Mouse (Mus musculus): Measurements from ENCODE around the gene Cpsf6.

Gene Cpsf6

DNA sequence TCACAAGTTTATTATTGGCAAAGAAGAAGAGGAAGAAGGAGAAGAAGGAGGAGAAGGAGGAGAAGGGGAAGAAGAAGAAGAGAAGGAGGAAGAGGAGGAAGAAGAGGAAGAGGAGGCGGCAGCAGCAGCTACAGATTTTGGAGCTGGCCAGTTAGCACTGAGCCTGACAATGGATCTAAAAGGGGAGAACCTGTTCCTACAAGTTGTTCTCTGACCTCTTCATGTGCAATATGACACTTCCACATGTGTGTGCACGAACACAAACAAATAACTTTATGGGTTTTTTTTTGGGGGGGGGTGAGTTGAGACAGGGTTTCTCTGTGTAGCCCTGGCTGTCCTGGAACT, 5.2 kb upstream of the Cpsf6 start:
- no peak for DNase-seq (ENCODE audit: low spot score)

DNA sequence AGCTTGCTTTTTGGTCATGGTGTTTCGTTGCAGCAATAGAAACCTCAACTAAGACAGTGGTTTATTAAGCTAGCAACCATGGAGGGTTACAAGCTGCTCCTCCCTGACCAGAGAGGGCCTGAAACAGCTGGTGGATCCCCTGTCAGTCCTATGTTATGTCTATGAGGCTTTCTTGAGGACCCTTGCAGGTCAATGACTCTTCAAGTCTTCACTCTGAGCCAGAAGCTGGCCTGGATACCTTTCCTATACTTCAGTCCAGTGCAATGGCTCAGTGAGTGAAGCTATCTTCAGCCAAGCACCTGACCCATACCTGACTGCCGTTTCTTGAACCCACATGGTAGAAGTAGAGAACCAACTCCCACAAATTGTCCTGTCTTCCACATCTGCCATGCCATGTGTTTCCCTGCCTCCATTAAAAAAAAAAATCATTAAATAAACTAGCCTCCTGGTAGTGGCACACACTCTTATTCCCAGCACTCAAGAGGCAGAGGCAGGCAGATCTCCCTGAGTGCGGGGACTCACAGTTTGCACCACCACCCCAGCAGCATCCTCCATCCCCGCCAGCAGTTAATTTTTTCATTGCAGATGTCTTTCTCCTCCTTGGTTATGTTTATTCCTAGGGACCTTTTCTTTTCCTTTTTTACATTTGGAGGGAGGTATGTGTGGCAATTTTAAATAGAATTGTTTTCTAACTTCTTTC, 4.7 kb upstream of the Cpsf6 start:
- DNase-seq (ENCODE audit: low spot score): no peak

GRCm38 (mm10) chr10:117383941-117384340, 4.1 kb upstream of the Cpsf6 start:
- DNase-seq (ENCODE audit: low spot score): no peak

GRCm38 (mm10) chr10:117382996-117383550, 3.3 kb upstream of the Cpsf6 start:
- DNase-seq (ENCODE audit: low spot score): no peak

DNA sequence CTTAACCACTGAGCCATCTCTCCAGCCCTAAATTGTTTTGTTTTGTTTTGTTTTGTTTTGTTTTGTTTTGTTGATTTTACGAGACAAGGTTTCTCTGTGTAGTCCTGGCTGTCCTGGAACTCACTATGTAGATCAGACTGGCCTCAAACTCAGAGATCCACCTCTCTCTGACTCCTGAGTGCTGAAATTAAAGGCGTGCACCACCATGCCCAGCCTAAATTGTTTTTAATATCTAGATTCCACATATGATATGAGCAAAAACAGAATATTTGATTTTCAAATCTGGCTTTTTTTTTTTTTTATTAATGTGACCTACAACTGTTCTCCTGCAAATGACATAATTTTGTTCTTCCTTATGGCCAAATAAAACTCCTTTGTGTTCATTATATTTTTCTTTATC, 2.3 kb upstream of the Cpsf6 start:
- DNase-seq (ENCODE audit: low spot score): no peak

GRCm38 (mm10) chr10:117380721-117381570, 1.1 kb upstream of the Cpsf6 start:
- no peak for DNase-seq (ENCODE audit: low spot score)

DNA sequence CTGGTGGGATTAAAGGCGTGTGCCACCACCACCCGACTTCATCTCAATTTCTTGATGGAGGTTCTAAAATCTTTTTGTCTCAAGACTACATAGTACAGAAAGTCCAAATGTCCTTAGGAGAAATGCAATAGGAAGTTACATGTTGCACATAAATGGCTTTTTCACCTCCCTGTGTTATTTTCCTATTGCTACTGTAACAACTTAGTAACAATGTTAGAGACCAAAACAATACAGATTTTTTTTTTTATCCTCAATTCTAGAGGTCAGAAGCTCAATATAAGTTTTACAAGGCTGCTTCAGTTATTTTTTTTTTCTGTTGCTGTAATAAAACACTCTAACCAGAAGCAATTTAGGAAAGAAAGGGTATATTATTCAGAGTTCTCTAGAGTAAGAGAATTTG, 374 bp downstream of the Cpsf6 start:
- DNase-seq (ENCODE audit: low spot score): no peak

GRCm38 (mm10) chr10:117378642-117379041, 1.2 kb downstream of the Cpsf6 start:
- no peak for DNase-seq (ENCODE audit: low spot score)

DNA sequence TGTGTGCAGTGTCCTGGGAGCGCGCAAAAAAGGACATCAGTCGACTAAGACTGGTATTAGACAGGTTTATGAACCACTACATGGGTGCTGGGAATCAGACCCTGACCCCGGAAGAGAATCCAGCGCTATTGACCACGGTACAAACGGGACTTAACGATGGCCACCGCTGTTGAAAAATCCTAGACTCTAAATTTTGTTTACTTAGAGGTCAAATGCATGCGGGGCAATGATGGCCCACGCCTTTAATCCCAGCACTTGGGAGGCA, 1.6 kb downstream of the Cpsf6 start:
- no peak for DNase-seq (ENCODE audit: low spot score)

DNA sequence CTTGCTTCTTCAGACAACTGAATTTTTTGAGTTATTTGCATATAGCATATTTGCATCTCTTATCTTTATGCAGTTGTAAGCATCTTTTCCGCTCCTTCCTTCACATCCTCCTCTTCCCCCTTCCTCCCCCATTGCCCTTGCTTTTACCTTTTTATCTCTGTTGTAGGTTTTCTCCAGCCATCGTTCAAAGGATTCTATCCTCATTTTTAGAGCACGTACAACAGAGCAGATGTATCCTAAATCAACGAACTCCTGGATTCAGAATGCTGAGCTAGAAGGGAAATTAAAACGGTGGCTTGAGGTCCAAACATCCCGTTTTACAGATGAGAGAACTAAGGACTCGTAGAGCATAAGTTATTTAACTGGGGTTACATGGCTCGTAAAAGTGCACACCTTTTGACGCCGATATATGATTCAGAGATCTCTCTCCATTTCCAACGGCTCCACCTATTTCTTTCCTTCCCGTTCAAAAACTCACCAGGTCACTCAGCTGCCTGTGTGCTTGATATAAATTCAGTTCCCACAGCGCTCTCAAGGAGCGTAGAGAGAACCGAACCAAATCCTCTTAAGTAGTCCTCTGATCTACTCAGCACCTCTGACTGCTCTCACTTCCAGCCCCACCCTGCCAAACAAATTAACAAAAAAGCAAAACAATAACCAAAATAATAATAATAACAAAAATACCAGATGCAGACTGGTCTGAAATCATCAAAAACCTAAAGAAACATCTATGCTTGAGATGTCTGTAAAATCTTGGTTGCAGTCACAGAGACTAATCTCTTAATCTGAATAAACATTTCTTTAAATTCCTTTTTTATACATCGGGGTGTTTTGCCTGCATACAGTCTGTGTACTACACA, 2.2 kb downstream of the Cpsf6 start:
- DNase-seq (ENCODE audit: low spot score): no peak

DNA sequence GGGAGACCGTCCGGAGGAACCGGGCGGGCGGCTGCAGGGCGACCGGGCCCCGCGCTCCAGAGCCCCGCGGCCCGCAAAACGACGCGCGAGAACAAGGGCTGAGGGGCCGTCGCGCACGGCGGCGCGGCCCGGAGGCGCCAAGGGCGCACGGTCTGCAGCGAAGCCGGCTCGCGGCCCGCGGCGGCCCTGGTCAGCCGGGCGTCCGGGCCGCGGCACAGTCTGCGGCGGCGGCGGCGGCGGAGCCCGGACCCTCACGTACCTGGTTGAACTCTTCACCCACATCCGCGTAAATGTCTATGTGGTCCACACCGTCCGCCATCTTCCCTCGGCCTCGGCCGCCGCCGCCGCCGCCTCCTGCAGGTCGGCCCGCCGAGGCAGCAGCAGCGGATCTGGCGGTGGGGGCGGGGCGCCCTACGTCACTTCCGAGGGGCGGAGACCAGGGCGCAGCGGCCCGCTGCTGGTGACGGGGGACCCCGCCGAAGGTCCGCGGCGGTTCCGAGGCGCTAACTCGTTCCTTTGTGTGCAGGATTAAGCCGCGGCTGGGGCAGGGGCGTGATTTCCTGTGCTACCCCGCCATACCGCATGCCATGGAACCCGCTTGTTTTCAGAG, 3.1 kb downstream of the Cpsf6 start:
- DNase-seq (ENCODE audit: low spot score): peak; percentile 93

DNA sequence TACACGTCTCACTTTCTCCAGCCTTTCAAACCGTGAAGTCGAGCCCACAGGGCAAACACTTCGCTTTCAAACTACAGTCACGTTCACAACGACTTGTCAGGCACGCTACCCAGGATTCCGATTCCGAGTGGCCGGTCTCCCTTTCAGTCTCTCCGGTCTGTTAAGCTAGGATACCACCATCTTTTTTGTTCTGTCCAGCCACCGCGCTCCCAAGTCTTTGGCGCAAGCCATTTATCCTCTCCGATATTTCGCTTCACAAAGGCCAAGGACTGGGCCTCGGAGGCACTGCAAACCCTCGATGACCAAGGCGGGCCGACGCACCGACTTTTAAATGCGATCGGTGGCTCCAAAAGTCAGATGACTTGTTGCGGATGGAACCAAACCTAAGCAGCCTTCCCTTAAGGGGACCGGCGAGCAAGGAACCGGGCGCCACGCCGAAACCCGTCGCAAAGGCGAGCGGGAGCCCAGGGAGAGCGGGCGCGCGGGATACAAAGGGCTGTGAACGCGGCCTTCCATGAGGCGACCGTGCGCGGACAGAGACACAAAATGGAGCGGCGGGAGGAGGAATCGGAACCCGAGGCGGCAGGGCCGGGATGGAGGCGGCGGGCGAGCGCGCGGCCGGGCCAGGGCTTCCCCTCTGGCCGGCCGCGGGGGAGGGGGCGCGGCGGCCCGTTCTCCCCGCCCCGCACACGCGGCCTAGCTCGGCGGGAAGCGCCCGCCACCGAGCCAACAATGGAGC, 3.8 kb downstream of the Cpsf6 start:
- peak; percentile 41 for DNase-seq (ENCODE audit: low spot score)

DNA sequence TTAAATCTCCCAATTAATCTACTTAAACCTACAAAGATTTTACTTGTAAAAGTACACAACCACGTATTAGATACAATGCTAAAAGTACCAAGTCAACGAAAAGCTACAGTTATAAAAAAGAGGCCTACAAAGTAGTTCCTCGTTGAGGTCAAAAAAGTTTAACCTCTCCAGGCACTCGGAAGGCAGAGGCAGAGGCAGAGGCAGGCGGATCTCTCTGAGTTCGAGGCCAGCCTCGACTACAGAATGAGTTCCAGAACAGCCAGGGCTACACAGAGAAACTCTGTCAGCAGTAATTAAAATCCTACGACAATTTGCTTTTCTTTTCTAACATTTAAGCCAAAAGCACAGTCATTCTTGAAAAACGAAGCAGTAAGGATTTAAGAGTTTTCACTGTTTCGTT, 4.7 kb downstream of the Cpsf6 start:
- no peak for DNase-seq (ENCODE audit: low spot score)

DNA sequence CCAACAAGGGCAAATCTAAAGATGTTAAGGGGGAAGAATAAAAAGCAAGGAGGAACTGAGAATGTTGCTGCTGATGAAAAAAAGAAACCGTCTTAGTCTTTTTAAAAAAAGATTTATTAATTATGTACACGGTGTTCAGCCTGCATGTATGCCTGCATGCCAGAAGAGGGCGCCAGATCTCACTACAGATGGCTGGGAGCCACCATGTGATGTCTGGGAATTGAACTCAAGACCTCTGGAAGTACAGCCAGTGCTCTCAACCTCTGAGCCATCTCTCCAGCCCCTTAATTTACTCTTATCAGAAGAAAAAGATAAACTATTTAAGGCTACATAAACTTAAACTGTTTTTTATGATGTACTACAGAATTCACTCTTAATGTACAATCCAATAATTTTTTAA, 16.7 kb downstream of the Cpsf6 start:
- DNase-seq (ENCODE audit: low spot score): no peak

DNA sequence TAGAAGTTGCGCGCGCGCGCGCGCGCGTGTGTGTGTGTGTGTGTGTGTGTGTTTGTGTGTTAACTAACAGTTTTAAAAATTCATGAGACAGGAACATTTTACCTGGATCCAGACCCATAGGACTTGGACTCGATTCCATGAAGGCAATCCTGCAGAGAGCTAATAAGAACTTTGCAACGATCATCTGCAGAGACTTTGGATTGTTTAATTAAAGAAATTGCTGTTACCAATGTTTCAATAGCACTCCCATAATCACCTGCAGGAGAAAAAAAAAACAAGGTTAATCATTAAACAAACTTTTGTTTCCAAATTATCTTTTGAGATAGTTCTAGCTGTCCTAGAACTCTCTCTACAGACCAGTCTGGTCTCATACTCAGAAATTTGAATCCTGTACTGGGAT, 20.9 kb downstream of the Cpsf6 start:
- no peak for DNase-seq (ENCODE audit: low spot score)

DNA sequence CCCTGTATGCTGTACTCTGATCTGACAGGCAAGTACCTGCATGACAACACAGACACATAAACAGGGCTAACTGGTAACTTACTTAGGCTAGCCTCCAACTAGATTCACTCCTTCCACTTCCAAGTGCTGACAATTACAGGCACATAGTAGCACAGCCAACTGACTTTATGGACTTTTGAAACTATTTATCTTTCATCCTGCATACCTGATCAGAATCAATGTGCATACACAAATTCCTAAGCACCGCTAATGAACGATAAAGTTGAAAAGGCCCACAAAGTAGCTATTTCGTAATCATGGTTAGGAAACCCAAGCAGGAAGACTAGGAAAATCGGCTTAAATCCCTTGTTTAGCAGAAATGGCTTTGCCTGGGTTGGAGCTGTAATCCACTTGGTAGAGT, 36.8 kb downstream of the Cpsf6 start:
- no peak for DNase-seq (ENCODE audit: low spot score)

DNA sequence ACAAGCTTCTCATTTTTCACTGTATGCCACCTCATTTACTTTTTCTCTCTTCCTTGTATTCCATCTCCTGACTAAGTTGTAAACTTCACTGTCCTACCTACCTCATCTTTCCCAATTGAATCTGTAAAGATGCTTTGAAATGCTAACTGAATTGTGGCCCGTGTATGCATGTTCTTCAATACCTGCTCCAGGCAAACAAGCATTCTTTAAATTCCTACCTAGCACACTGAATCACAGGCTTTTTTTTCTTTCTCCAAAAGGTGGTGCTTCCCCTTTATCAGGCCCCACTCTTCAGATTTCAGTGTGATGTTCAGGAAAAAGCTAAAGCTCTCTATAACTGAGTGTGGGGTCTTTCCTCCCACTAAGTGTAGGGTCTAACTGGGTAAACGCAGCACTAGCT, 37.4 kb downstream of the Cpsf6 start:
- DNase-seq (ENCODE audit: low spot score): no peak

GRCm38 (mm10) chr10:117341029-117341428, 38.8 kb downstream of the Cpsf6 start:
- no peak for DNase-seq (ENCODE audit: low spot score)

DNA sequence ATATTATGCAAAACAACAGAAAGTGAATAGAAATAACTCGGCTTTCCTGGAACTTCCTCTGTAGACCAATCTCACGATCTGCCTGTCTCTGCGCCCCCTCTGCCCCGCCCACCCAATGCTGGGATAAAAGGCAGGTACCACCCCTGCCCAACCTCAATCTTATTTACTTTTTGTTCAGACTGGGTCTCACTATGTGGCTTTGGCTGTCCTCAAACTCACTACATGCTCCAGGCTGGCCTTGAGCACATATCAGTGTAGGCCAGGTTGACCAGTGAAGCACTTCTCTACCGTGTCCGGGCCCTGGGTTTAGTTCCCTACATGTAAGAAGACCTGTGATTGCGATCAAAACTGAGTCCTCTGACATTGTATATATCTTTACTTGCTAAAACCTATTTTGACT, 40.6 kb downstream of the Cpsf6 start:
- DNase-seq (ENCODE audit: low spot score): no peak

- DNase-seq (ENCODE audit: low spot score): no peak
These were observed 41.9 kb downstream of the Cpsf6 start for GRCm38 (mm10) chr10:117337946-117338345.

DNA sequence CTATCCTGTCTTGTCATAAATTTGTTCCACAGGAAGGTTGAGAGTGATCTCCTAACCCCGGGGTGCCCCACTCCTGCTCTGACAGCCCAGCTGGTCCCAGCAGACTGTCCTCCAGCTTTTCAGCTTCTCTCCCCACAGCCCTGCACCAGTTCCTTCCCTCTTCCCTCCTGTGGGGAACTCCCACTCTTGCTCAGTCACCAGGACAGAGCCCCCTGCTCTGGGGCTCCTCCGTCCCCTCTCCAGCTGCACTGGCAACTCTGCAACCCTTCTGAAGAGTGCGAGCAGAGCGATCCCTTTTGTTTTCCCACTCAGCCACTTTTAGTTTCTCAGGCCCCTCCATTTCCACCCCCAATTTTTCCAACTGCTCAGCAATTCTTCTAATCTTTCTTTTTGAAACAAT, 44.2 kb downstream of the Cpsf6 start:
- no peak for DNase-seq (ENCODE audit: low spot score)

DNA sequence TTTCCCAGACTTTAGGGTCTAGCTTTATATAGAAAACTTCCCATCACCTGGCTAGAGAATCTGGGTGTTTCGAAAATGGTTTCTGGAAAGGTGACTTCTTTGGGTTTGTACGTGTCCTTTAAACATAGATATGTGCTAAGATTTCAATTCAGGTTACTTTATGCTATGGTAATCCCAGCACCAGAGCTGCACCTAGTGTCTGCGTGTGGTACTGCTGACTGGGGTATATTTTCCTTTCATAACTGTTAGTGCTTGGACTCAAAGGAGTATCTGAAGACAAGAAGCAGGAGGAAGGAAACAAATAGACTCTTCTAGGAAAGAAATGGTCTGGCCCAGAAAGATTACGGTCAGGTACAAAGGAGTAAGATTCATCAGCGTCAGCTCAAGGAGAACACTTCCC, 49.3 kb downstream of the Cpsf6 start:
- DNase-seq (ENCODE audit: low spot score): no peak
